Mouse (Mus musculus) erythroid progenitor cell, adult 5-6 weeks (primary cell): Measurements from ENCODE around the gene Nav1. TPM values are rescaled to one million over a fixed set of nuclear protein-coding genes. Genes with fewer than 3 reads are reported as not detected.

ENCODE experiments used
- ATAC-seq: replicated peaks from 2 replicates; pipeline ENCODE4 v1.8.0; 2016; ENCODE audit warnings: moderate number of reproducible peaks, mild to moderate bottlenecking, moderate TSS enrichment, inconsistent platforms; ENCODE audit not compliant: poor library complexity, low FRiP score, severe bottlenecking
- total RNA-seq, 2 experiments: library from RNA; stranded (forward) in 1 of 2; stranded (reverse) in 1 of 2; fragments of 150-400 nt in 1 of 2; fragments of 186-747, 209-891 nt in 1 of 2; gene quantifications; 2 replicates each; pipeline versions ENCODE4 v1.2.3 to v1.2.4; 2015 to 2017; ENCODE audit warnings: low replicate concordance in 2 of 2

Nav1 gene
- total RNA-seq, 2 experiments from 2014 or later: 1.1 to 11.7 TPM

DNA sequence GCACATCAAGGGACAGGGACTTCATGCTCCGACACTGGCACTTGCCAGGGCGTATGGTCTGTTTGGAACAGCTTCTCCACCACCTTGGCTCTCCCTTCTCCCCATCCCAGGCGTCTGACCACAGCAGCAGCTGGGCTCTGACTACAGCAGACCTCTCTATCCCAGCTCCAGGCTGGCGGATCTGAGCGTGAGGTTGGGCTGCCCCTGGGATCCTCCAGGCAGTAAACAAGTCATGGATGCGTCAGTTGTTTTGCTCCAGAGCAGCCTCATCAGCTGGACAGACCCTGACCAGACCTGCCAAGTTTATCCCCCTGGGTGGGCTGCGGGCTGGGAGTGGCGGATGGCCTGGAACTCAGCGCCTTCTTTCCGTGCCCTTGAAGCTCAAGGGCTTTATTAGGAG lies 76.0 kb downstream of the Nav1 start:
- no peak for ATAC-seq

DNA sequence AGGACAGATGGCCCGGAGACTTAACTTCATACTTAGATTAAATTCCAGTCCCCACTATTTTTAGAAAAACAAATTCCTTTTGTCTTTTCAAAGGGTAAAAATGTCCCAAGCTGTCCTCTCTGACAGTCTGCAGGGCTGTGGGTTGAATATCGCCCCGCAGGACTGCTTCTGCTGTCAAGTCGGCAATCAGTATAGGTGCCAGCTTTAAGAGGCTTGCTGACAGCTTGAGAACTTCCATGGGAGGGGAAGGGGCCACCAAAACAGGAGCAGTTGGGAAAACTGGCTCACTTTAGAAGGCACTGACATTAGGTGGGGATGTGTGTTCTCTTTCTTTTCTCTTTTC lies 82.6 kb downstream of the Nav1 start:
- no peak for ATAC-seq

GRCm38 (mm10) chr1:135523780-135524517 lies 83.1 kb downstream of the Nav1 start:
- ATAC-seq: no peak

DNA sequence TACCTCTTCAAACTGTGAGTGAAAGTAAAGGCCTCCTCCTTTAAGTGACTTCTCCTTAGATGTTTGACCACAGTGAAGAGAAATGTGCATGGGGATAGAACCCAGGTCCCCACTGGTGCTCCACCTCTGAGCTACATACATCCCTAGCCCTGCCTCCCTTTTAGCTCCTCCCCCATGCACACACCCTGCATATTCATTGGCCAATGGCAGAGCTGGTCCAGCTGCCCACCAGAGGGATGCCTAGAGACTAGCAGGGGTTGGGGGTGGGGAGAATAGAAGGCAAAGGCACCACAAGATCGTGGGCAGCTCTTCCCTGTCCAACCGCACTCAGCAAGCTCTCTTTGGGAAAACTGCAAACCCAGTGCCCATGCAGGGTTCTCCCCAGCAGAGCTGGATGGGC lies 83.8 kb downstream of the Nav1 start:
- no peak for ATAC-seq

GRCm38 (mm10) chr1:135520550-135521168 lies 86.4 kb downstream of the Nav1 start:
- ATAC-seq: no peak

GRCm38 (mm10) chr1:135518661-135519060 lies 88.4 kb downstream of the Nav1 start:
- no peak for ATAC-seq

DNA sequence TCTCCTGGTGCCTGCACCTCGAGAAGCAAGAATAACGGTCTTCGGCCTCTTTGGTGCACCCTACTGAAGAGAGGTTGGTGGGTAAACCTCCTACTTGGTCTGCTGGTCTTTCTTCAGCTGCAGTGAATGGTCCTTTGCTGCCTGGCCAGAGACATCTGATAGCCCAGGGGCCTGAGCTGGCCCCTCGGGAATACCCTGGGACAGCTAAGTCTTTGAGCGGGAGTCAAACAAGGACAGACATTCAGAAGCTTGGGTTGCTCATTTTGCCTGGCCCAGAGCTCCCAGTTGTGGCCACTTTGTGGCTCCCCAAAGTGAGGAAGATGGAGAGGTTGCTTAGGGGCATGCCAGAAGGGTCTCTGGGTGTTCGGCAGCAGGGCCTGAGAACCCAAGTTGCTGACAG lies 89.6 kb downstream of the Nav1 start:
- ATAC-seq: no peak

DNA sequence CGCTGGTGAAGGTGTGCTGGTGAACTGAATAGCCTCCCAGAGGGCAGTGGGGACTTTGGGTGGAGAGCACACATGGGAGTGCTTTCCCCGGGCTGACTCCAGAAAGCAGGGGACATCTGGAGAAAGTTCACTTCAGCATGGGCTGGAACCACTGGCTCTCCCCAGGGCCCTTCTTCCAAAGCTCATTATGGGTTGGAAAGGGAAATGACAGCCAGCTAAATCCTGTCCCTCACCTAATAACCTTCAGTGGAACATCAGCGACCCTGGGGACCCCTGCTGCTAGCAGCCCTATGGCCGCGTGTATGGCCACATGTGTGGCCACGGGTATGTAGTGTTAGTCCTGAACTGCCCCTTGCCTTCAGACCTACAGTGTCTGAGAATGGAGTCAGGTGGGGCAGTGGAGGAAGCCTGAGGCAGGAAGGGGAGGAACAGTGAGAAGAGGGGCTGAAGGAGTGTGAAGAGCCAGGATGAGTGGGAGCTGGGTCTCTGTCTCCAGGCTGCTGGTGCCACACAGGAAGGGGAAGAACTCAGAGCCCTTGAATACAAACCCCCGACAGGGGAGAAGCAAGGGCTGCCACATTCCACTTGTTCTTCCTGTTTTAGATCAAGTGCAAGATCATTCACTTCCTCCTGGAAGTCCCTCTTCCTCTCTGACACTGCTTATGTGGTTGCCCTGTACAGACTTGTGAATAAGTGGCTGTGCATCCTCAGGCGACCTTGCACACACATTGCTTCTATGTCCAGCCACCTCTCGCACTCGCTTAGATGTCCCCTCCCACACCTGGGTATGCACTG lies 90.4 kb downstream of the Nav1 start:
- ATAC-seq: no peak

- ATAC-seq: no peak
Observed at GRCm38 (mm10) chr1:135515633-135516238, 91.4 kb downstream of the Nav1 start.

GRCm38 (mm10) chr1:135514913-135515632 lies 92.0 kb downstream of the Nav1 start:
- ATAC-seq: no peak

DNA sequence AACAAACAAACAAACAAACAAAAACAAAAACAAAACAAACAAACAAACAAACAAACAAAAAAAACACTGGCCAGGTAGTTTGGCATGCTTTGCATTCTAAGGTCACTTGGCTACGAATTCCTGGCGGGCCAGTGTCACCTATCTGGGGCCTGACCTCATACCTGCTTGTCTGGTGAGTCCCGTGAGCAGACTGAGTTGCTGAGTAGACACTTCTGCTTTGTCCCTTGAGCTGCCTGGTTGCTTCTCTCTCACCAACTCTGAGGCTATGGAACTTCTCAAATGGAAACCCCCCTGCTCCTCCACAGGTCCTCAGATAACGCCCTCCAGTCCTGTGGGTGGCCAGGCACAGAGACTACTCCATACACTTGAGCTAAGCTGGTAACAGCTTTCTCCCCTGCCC lies 93.0 kb downstream of the Nav1 start:
- no peak for ATAC-seq

GRCm38 (mm10) chr1:135513464-135513863 lies 93.6 kb downstream of the Nav1 start:
- no peak for ATAC-seq

DNA sequence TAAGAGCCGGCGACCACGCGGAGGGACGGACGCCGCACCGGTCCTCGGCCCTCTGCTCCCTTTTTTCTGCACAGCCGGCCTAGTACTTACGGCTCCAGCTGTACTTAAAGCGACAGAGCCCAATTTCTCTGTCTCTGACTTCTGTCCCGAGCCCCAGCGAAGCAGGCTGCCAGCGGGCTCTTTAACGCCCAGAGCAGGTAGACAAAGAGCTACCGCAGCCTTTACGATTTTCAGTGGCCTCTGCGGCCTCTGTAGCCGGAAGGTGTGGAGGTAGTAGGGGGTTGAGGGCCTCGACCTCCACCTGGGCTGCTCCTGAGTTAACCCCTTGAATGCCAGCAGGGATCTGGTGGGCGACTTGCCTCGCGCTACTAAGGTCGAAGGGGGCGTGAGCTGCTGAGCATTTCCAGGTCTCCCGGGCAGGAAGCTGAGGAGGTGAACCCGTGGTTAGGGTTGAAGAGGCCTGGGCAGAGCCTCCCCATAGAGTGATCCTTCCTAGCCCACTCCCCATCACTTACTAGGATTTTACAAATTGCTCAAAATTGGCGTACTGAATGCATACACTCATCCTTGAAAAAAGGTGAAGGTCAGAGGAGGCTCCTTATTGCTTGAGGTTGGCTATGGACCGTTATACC lies 96.6 kb downstream of the Nav1 start:
- no peak for ATAC-seq

- no peak for ATAC-seq
Observed at GRCm38 (mm10) chr1:135509145-135510084, 97.7 kb downstream of the Nav1 start.

DNA sequence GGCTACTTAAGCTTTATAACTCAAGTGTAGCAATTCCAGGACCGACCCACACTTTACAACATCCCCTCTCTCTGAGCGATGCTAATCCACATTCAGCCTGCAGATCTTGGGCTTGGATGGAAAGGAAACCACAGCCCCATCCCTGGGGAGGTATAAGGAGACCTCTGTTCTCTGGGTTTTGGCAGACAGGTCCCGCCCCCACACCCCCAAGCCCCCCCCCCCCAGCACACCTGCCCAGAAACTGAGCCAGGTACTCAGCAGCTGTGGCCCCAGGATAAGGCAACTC lies 98.8 kb downstream of the Nav1 start:
- ATAC-seq: no peak

- ATAC-seq: no peak
Observed at GRCm38 (mm10) chr1:135507572-135508348, 99.3 kb downstream of the Nav1 start.

DNA sequence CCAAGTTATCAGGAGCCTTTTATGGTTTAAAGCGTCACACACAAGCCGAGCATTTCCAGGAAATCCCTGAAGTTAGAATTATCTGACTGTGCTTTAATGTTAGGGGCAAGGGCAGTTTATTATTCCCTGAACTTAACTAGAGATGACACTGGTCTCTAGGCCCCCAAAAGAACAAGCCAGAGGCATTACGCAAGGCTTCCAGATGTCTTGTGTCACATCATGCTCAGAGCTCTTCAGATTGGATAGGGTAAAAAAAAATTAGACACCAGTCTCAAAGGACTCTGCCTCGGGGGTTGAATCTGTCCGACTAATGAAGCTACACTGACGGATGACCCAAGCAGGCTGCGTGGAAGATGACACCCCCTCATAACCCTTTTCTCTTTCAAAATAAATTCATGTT lies 101.6 kb downstream of the Nav1 start:
- ATAC-seq: no peak

GRCm38 (mm10) chr1:135503436-135503835 lies 103.7 kb downstream of the Nav1 start:
- ATAC-seq: no peak
